Mouse (Mus musculus): ENCODE data around the gene Macrod2. TPM values are rescaled to one million over a fixed set of nuclear protein-coding genes. Genes with fewer than 3 reads are reported as not detected.

Macrod2 gene
- polyA plus RNA-seq (2015; fragmentation: Nextera tagmentation; extraction: Ambion mirVana) = 76.1 and 89.4 TPM in 2 replicates

DNA sequence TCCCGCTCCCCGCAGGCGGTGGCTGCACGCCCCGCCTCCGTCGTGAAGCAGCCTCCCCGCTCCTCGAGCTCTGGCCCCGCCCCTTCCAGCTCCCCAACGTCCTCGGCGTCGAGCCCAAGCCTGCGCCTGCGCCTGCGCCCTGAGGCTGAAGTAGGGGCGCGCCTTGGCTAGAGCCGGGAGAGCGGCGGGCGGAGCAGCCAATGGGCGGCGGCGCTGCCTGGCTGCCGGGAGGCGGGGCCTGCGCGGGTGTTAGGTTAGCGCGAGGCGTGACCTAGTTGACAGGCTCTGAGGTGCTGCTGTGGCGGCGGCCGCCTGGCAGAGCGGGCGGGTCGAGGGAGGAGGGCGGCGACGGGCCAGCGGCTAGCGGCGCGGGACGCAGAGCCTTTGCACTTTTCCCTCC, at the start of gene Macrod2:
Gene Macrod2 (plus strand): TSS at position 131 of the 400 bp plus-strand sequence.
- Histone ChIP-seq H3K27ac (replicated peaks) (peak within 1 kb of the TSS; percentile 81), H3K4me3 (replicated peaks) (peak within 1 kb of the TSS; percentile 85), H3K9ac (replicated peaks) (peak within 1 kb of the TSS; percentile 72), H3K9me3 (replicated peaks) (no peaks in the 10 kb centered on the region), H3K27me3 (replicated peaks) (0 out of 2 replicates have a peak, but pooled peaks cover 3% of the 10 kb centered on the region), H3K4me2 (peak within 1 kb of the TSS; percentile 82), H3K36me3 (no peaks in the 10 kb centered on the region), H3K4me1 (peaks cover 12% of the 10 kb centered on the region)
- WGBS = under 1% methylated on average over 47 of the region's 47 CpGs
- peak; percentile 99 for ATAC-seq (ENCODE audit: low FRiP score)

DNA sequence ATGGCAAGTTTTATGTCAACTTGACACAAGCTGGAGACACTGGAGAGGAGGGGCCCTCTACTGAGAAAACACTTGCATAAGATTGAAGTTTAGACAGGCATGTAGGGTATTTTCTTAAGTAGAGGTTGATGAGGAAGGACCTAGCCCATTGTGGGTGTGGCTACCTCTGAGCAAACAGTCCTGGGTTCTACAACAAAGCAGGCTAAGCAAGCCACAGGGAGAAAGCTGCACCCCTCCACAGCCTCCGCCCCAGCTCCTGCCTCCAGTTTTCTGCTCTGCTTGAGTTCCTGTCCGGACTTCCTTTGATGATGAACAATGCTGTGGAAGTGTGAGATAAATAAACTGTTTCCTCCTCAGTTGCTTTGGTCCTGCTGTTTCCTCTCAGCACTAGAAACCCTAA, 35.2 kb upstream of the Macrod2 start:
- ATAC-seq (ENCODE audit: low FRiP score) = no peak
- H3K36me3 ChIP-seq = no peaks in the 10 kb centered on the region
- no peak overlapping the region for H3K27ac ChIP-seq (replicated peaks)
- H3K4me3 ChIP-seq (replicated peaks) = no peak overlapping the region
- H3K4me2 ChIP-seq = no peak overlapping the region
- no peaks in the 10 kb centered on the region for H3K27me3 ChIP-seq (replicated peaks)
- H3K9ac ChIP-seq (replicated peaks) = no peak overlapping the region
- WGBS = 70% methylated on average over 2 of the region's 2 CpGs
- no peaks in the 10 kb centered on the region for H3K4me1 ChIP-seq
- no peaks in the 10 kb centered on the region for H3K9me3 ChIP-seq (replicated peaks)

DNA sequence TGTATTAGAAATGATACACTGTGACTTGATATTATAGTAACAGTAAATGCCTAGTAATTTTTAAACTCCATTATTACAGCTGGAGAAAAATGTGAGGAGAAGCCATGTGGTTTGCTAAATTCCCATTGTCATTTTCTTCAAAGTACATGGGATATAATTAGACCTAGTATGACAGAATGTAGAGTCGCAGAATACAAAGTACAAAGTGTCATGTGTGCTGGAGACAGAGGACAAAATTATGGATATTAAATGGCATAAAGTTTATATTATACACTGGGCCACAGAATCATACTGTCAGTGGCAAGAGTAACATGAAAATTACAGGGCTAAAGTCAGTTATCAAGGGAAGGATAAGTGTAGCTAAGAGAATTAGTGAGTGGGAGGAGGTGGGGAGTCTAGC, 30.3 kb upstream of the Macrod2 start:
- no peak overlapping the region for H3K27ac ChIP-seq (replicated peaks)
- no peaks in the 10 kb centered on the region for H3K9me3 ChIP-seq (replicated peaks)
- H3K4me3 ChIP-seq (replicated peaks) = no peak overlapping the region
- no peak overlapping the region for H3K9ac ChIP-seq (replicated peaks)
- no peaks in the 10 kb centered on the region for H3K4me1 ChIP-seq
- WGBS = 85% methylated on average over 1 of the region's 1 CpGs
- no peaks in the 10 kb centered on the region for H3K36me3 ChIP-seq
- H3K4me2 ChIP-seq = no peak overlapping the region
- no peak for ATAC-seq (ENCODE audit: low FRiP score)
- H3K27me3 ChIP-seq (replicated peaks) = no peaks in the 10 kb centered on the region

DNA sequence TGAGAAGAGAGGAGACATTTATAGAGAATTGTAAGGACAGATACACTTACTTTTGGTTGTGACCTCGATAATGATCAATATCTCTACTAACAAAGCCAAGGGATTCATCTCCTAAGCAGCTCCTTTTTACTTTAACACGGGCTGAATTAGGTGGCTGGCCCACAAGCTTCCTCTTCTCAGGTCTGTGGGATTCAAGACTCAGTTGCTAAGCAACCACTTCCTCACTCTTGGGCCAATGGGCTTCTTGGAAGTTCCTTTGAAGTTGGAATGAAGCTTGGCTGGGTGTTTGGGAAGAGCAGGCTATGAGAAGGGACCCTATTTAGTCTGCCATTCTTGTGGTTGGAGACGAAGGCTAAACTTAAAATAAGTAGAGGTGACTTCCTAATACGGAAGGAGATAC, 5.6 kb upstream of the Macrod2 start, which contains the start of gene Sel1l2:
Gene Sel1l2 (minus strand): TSS at position 182 of the 400 bp plus-strand sequence.
- no peak within 1 kb of the TSS for H3K9ac ChIP-seq (replicated peaks)
- no peaks in the 10 kb centered on the region for H3K9me3 ChIP-seq (replicated peaks)
- WGBS = 34% methylated on average over 4 of the region's 4 CpGs
- H3K4me3 ChIP-seq (replicated peaks) = no peak within 1 kb of the TSS
- H3K27ac ChIP-seq (replicated peaks) = no peak within 1 kb of the TSS
- no peak within 1 kb of the TSS for H3K4me2 ChIP-seq
- ATAC-seq (ENCODE audit: low FRiP score) = no peak
- H3K36me3 ChIP-seq = no peaks in the 10 kb centered on the region
- H3K4me1 ChIP-seq = no peaks in the 10 kb centered on the region
- 0 out of 2 replicates have a peak, but pooled peaks cover 3% of the 10 kb centered on the region for H3K27me3 ChIP-seq (replicated peaks)

DNA sequence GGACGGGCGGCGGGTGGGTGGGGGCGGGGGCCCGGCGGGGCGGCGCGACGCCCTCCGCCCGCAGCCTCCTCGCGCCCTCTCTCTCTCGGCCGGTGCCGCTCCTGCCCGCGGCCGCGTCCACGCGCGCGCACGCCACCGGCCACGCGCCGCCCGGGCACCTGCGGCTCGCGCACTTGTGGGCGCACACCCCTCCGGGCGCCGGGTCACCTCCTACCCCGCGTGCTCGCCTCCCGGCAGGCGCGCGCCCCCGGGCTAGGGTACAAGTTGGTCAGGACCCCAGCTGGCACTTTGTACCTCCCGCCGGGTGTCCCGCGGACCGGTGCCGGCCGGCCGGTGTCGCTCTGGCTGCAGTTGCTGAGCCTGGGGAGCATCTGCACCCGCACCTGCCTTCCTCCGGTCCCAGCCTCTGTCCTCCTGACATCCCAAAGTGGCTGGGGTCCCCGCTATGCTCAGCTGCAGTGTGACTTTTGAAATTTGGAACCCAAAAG, 679 bp downstream of the Macrod2 start:
- Histone ChIP-seq H3K4me3 (replicated peaks) (peak overlapping the region; percentile 85), H3K27me3 (replicated peaks) (0 out of 2 replicates have a peak, but pooled peaks cover 3% of the 10 kb centered on the region), H3K9me3 (replicated peaks) (no peaks in the 10 kb centered on the region), H3K27ac (replicated peaks) (peak overlapping the region; percentile 81), H3K9ac (replicated peaks) (peak overlapping the region; percentile 72), H3K4me1 (peaks cover 12% of the 10 kb centered on the region), H3K36me3 (no peaks in the 10 kb centered on the region), H3K4me2 (peak overlapping the region; percentile 82)
- under 1% methylated on average over 43 of the region's 58 CpGs for WGBS
- ATAC-seq (ENCODE audit: low FRiP score) = peak; percentile 88

DNA sequence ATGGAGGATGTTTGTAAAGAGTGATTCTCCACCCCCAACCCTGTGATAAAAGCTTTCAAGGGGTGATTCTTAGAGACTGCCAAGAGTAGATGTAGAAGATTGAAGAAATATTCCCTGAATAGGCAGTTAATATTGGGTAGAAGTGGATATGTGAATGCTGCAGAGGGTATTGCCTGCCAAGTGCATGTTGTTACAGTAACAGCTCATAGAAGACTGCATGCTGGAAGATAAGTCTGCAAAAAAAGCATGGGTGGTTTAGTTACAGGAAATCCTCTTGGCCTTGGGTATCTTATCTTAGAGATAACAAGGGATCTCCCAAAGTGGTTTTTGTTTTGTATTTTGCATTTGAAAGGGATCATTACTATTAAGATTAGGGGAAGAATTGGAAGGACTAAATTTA, 30.7 kb downstream of the Macrod2 start:
- no peak for ATAC-seq (ENCODE audit: low FRiP score)
- Histone ChIP-seq H3K27ac (replicated peaks) (no peak overlapping the region), H3K4me3 (replicated peaks) (no peak overlapping the region)

DNA sequence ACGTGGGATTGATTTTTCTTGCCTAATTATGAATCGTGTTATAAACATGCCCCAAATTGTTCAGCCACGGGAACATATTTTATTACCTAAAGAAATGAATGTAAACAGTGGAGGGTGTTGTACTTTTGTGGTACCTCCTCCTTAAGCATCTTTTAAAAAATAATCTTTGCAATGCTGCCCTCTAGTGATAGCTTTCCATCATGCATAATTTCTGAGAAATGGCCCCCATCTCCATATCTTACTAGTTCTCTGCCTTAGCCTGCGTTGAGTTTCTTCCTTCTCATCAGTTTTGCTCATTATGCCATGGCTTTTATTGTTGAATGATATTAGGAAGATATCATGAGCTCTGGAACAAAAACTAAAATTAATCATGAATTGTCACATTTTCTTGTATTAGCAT, 32.2 kb downstream of the Macrod2 start:
- ATAC-seq (ENCODE audit: low FRiP score) = peak; percentile 59; the same call in 1 of the 2 replicates
- WGBS = 18% methylated on average over 4 of the region's 4 CpGs

More for the DNA sequence above, 30.7 kb downstream of the Macrod2 start:
- no peaks in the 10 kb centered on the region for H3K9me3 ChIP-seq (replicated peaks)
- no peaks in the 10 kb centered on the region for H3K27me3 ChIP-seq (replicated peaks)
- no peak overlapping the region for H3K9ac ChIP-seq (replicated peaks)
- H3K36me3 ChIP-seq = no peaks in the 10 kb centered on the region
- no peaks in the 10 kb centered on the region for H3K4me1 ChIP-seq
- H3K4me2 ChIP-seq = no peak overlapping the region

DNA sequence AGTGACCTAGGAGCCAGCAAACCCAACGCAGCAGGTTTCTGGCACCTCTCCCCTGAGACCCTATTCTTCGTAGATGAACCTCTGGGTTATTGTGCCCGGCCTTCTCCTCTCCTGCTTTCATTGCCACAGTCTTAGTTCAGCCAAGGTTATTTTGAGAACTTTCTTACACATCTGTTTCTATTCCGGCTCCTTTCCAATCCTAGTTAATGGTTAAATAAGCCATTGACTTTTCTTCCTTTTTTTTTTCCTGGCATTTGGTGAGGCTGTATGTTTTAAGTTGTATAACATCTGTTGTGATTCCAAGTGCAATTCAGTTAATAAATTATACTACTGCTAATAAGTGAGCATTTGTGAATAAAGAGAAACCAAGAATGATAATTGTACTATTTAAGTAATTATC, 44.0 kb downstream of the Macrod2 start:
- Histone ChIP-seq H3K27ac (replicated peaks) (no peak overlapping the region), H3K9me3 (replicated peaks) (no peaks in the 10 kb centered on the region), H3K27me3 (replicated peaks) (no peaks in the 10 kb centered on the region), H3K4me3 (replicated peaks) (no peak overlapping the region), H3K36me3 (no peaks in the 10 kb centered on the region), H3K9ac (replicated peaks) (no peak overlapping the region), H3K4me1 (no peaks in the 10 kb centered on the region), H3K4me2 (no peak overlapping the region)
- WGBS = 75% methylated on average over 4 of the region's 4 CpGs
- no peak for ATAC-seq (ENCODE audit: low FRiP score)

More for the DNA sequence above, 32.2 kb downstream of the Macrod2 start:
- Histone ChIP-seq H3K4me3 (replicated peaks) (no peak overlapping the region), H3K36me3 (no peaks in the 10 kb centered on the region), H3K4me2 (no peak overlapping the region), H3K4me1 (no peaks in the 10 kb centered on the region), H3K27me3 (replicated peaks) (no peaks in the 10 kb centered on the region), H3K9me3 (replicated peaks) (no peaks in the 10 kb centered on the region), H3K27ac (replicated peaks) (no peak overlapping the region), H3K9ac (replicated peaks) (no peak overlapping the region)

DNA sequence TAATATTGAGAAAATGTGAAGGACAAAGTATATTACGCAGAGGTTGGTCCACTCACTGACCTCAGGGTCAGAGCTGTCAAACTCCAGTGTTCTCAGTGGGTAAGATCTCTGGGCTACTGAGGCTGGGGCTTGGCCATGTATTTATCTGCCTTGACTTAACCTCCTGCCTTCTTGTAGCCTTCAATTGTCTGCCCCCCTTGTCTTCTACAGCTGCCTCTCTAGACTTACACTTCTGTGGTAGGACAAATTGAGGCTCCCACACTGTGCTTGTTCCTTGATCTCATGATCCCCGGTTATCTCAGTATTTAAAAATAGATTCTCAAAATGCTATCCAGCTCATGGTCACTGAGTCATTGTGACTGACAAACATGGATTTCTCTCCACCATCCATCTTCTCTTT, 53.5 kb downstream of the Macrod2 start:
- 94% methylated on average over 2 of the region's 2 CpGs for WGBS
- Histone ChIP-seq H3K4me1 (no peaks in the 10 kb centered on the region), H3K9ac (replicated peaks) (no peak overlapping the region), H3K36me3 (no peaks in the 10 kb centered on the region; the same call in 1 of the 2 replicates), H3K4me3 (replicated peaks) (no peak overlapping the region), H3K4me2 (no peak overlapping the region), H3K27me3 (replicated peaks) (no peaks in the 10 kb centered on the region), H3K27ac (replicated peaks) (no peak overlapping the region), H3K9me3 (replicated peaks) (no peaks in the 10 kb centered on the region)
- no peak for ATAC-seq (ENCODE audit: low FRiP score)

DNA sequence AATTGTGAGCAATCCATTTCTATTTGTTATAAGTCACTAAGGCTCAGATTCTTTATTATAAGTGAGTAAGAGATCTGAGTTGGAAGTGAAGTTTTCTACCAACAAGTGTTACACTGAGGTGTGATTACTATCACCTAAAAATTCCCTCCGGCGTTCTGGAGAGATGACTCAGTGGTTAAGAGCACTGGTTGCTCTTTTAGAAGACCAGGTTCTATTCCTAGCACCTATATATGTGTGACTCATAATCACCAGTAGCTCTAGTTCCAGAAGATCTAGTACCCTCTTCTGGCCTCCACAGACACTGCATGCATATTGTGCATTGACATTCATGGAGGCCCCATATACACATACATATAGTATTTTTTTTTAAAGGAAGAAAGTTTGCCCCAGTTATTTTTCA, 80.7 kb downstream of the Macrod2 start:
- no peak for ATAC-seq (ENCODE audit: low FRiP score)
- H3K4me3 ChIP-seq (replicated peaks) = no peak overlapping the region
- WGBS = 94% methylated on average over 2 of the region's 2 CpGs

DNA sequence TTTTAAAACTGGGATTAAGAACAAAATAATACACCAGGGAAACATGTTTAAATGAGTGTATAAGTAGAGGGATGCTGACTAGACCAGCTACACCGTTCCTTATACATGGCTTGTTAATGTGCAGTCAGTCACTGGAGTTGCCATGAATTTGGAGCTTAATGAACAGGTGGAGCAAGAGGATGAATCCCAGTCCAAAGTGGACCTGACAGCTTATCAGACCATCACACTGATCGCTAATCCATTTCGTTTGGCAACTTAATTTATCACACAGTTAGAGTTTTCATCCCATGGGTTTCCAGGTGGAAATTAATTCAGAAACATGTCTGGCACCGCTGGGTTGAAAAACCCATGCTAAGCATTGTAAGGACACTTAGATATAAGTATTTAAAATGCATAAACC, 81.8 kb downstream of the Macrod2 start:
- 88% methylated on average over 4 of the region's 4 CpGs for WGBS

More for the DNA sequence above, 80.7 kb downstream of the Macrod2 start:
- Histone ChIP-seq H3K4me2 (no peak overlapping the region), H3K9ac (replicated peaks) (no peak overlapping the region), H3K4me1 (no peaks in the 10 kb centered on the region), H3K36me3 (no peaks in the 10 kb centered on the region), H3K27ac (replicated peaks) (no peak overlapping the region), H3K9me3 (replicated peaks) (0 out of 2 replicates have a peak, but pooled peaks cover 2% of the 10 kb centered on the region), H3K27me3 (replicated peaks) (no peaks in the 10 kb centered on the region)

DNA sequence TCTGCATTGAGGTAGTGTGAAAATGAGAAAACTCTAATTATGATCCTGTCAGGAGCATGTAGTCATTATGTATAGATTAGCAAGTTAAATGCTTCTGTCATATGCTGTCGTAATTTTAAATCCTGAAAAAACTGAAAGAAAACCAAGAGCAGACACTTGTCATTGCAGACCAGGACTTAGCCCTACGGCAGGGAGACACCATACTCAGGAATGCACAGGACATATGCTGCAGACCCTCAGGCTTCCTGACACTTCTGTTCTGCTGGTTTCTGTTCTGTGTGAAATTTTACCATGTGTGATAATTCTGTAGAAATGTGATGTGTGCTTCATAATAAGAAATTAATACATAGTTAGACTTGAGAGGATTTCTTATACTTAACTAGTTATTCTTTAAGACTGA, 87.5 kb downstream of the Macrod2 start:
- Histone ChIP-seq H3K9me3 (replicated peaks) (no peaks in the 10 kb centered on the region), H3K4me2 (no peak overlapping the region), H3K36me3 (no peaks in the 10 kb centered on the region), H3K4me3 (replicated peaks) (no peak overlapping the region), H3K27me3 (replicated peaks) (no peaks in the 10 kb centered on the region), H3K27ac (replicated peaks) (no peak overlapping the region), H3K4me1 (no peaks in the 10 kb centered on the region), H3K9ac (replicated peaks) (no peak overlapping the region)
- no peak for ATAC-seq (ENCODE audit: low FRiP score)
- WGBS = 79% methylated on average over 2 of the region's 2 CpGs

More for the DNA sequence above, 81.8 kb downstream of the Macrod2 start:
- no peak overlapping the region for H3K9ac ChIP-seq (replicated peaks)
- H3K9me3 ChIP-seq (replicated peaks) = no peaks in the 10 kb centered on the region
- H3K4me2 ChIP-seq = no peak overlapping the region
- no peaks in the 10 kb centered on the region for H3K36me3 ChIP-seq
- no peak overlapping the region for H3K4me3 ChIP-seq (replicated peaks)
- H3K27me3 ChIP-seq (replicated peaks) = no peaks in the 10 kb centered on the region
- no peak for ATAC-seq (ENCODE audit: low FRiP score)
- H3K4me1 ChIP-seq = no peaks in the 10 kb centered on the region
- no peak overlapping the region for H3K27ac ChIP-seq (replicated peaks)
